Mouse (Mus musculus) heart, embryonic 11.5 days (tissue): ENCODE data around the gene Gm10837. TPM values are rescaled to one million over a fixed set of nuclear protein-coding genes. Genes with fewer than 3 reads are reported as not detected.

ENCODE experiments used
- ATAC-seq: fragments of 200-750 bp; cut with Nextera tagmentation; replicated peaks from 2 replicates; pipeline ENCODE4 v1.8.0; 2017; ENCODE audit warnings: moderate library complexity; ENCODE audit not compliant: insufficient number of reproducible peaks, low FRiP score, low TSS enrichment
- H3K27ac ChIP-seq: fragments of 300-500 bp; sonication (generic); 2 replicates; pipeline ENCODE4 v1.5.1; 2014; ENCODE audit warnings: mild to moderate bottlenecking, low read depth, low read length
- H3K27me3 ChIP-seq: fragments of 300-500 bp; sonication (generic); 2 replicates; pipeline ENCODE4 v1.6.1; 2014; ENCODE audit warnings: mild to moderate bottlenecking, low read length, mixed read lengths; ENCODE audit not compliant: control insufficient read depth, insufficient read depth
- H3K36me3 ChIP-seq: fragments of 300-500 bp; sonication (generic); 2 replicates; pipeline ENCODE4 v1.6.1; 2014; ENCODE audit warnings: mild to moderate bottlenecking, low read length, moderate library complexity, mixed read lengths; ENCODE audit not compliant: control insufficient read depth, insufficient read depth
- H3K4me1 ChIP-seq: fragments of 300-500 bp; sonication (generic); 2 replicates; pipeline ENCODE4 v1.6.1; 2014; ENCODE audit warnings: low read length; ENCODE audit not compliant: control insufficient read depth, insufficient read depth
- H3K4me2 ChIP-seq: fragments of 300-500 bp; sonication (generic); 2 replicates; pipeline ENCODE4 v1.6.1; 2014; ENCODE audit warnings: mild to moderate bottlenecking, moderate library complexity
- H3K4me3 ChIP-seq: fragments of 300-500 bp; sonication (generic); 2 replicates; pipeline ENCODE4 v1.5.1; 2014; ENCODE audit warnings: low read depth, low read length
- H3K9ac ChIP-seq: fragments of 300-500 bp; sonication (generic); 2 replicates; pipeline ENCODE4 v1.6.1; 2014; ENCODE audit warnings: mild to moderate bottlenecking, low read depth, low read length, moderate library complexity
- H3K9me3 ChIP-seq: fragments of 300-500 bp; sonication (generic); replicated peaks from 2 replicates; pipeline ENCODE4 v1.6.1; 2016; ENCODE audit warnings: low read length; ENCODE audit not compliant: control insufficient read depth
- WGBS: fragments of 180-500 bp; shearing (Covaris S2); extraction: QIAGEN DNeasy Blood & Tissue Kit; methylation state at CpG from one replicate; pipeline ENCODE4 v1.1.7; 2014; ENCODE audit not compliant: insufficient replicate concordance; 5-methylcytosine and 5-hydroxymethylcytosine counted together
- polyA plus RNA-seq: library from polyadenylated mRNA; unstranded; fragments of >200 nt; fragmentation: Nextera tagmentation; extraction: Ambion mirVana; gene quantifications from 2 replicates; pipeline ENCODE4 v1.2.1, GENCODE M21; 2014

The Gm10837 gene
- polyA plus RNA-seq, 1 experiment from 2014 or later: 0.10 TPM

DNA sequence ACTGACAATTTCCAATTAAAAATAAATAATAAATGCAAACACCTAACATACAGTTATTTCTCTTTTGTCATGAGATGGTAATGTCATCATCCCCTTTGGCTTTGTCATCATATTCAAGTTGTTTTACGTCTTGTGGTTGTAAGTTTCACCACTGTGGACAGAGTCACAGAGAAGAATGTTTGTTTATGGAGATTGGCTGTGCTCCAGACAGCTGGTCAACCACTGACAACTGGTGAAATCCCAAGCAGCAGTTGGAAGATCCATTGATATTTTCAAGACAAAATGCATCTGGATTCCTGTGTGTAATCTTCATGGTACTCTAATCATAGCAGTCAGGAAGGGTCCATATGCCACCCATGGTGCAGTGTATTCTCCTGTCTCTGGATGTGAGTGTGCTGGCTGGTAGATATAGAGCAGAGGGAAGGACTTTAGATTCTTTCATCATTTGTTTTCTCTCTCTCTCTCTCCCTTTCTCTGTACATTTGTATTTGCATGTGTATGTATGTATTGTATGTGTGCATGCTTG is 23.2 kb downstream of the Gm10837 start:
- ATAC-seq: no peak
- 57% methylated on average over 1 of the region's 1 CpGs for WGBS
- H3K4me3 ChIP-seq: no peak overlapping the region

DNA sequence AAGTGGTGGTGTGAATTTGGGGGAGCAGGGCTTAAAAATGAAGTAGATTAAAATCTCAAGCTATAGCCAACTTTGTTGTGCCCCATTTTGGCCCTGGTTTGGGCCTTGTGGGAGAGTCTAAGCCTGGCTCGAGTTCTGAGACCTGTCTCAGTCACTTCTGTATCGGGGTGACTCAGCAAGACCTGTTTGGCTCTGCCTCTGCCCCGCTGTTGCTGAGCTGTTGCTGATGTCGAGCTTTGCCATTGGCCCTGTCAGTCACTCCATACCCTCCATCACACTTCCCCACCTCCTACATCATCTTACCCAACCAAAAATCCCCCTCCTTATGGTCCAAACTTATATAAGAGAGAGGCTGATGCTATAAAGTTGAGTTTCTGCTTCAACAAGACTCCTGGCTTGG is 38.1 kb downstream of the Gm10837 start:
- WGBS: 74% methylated on average over 4 of the region's 4 CpGs
- no peak for ATAC-seq

More for the DNA sequence above, 23.2 kb downstream of the Gm10837 start:
- Histone ChIP-seq H3K27me3 (no peaks in the 10 kb centered on the region), H3K36me3 (no peaks in the 10 kb centered on the region), H3K9me3 (no peaks in the 10 kb centered on the region), H3K4me2 (no peak overlapping the region), H3K9ac (no peak overlapping the region), H3K4me1 (no peaks in the 10 kb centered on the region), H3K27ac (no peak overlapping the region)

DNA sequence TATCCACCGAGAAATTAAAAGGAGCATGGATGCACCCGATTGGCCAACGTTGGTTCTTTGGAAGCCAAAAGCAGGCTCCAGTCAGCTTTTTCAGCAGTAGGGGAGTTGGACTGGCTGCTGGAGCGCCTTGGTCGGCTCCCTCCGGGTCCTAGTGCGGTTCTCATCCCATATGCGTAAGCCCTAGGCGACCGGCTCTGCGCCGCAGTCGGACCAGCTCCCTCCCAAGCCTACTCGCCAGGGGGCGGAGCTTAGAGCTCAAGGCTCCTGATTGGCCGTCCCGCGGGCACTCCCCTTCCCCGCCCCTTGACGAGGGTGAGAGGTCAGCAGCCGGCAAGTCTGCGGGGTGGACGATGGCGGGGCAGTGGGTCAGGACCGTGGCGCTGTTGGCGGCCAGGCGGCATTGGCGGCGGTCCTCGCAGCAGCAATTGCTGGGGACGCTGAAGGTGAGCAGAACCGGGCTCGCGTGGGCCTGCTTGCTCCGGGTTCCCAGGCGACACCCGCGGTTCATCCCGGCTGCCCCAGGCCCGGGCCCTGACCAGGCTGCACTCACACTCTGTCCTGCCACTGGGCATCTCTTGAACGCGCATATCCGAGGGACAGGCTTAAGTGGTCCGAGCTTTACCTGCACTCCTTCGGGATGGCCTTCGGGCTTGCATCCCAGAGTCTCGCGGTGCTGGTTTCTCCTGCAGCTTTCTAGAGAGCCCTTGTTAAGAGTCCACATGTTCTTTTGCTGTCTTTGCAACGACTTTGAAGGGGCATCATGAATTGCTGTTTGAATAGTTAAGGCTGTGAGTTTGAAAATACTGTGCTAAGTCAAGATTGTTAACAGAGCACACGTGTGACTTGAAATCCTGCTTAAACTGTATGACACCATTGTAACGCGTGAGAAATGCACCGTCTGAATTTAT is 43.9 kb downstream of the Gm10837 start, which contains the start of gene Pcca:
Gene Pcca, plus strand, starts transcription at position 308 of the 908 bp plus-strand sequence.
- Histone ChIP-seq H3K4me3 (peak within 1 kb of the TSS; percentile 73), H3K4me1 (peaks cover 9% of the 10 kb centered on the region; the same call in 1 of the 2 replicates), H3K27me3 (no peaks in the 10 kb centered on the region), H3K9me3 (no peaks in the 10 kb centered on the region), H3K4me2 (peak within 1 kb of the TSS; percentile 81), H3K9ac (peak within 1 kb of the TSS; percentile 81), H3K27ac (peak within 1 kb of the TSS; percentile 46; the same call in 1 of the 2 replicates), H3K36me3 (no peaks in the 10 kb centered on the region)
- WGBS: 2% methylated on average over 49 of the region's 54 CpGs
- ATAC-seq: peak; percentile 99

More for the DNA sequence above, 38.1 kb downstream of the Gm10837 start:
- H3K27ac ChIP-seq: no peak overlapping the region
- no peak overlapping the region for H3K9ac ChIP-seq
- no peaks in the 10 kb centered on the region for H3K36me3 ChIP-seq
- no peaks in the 10 kb centered on the region for H3K27me3 ChIP-seq
- H3K4me2 ChIP-seq: no peak overlapping the region
- no peak overlapping the region for H3K4me3 ChIP-seq
- no peaks in the 10 kb centered on the region for H3K9me3 ChIP-seq
- 0 out of 2 replicates have a peak, but pooled peaks cover under 1% of the 10 kb centered on the region for H3K4me1 ChIP-seq

DNA sequence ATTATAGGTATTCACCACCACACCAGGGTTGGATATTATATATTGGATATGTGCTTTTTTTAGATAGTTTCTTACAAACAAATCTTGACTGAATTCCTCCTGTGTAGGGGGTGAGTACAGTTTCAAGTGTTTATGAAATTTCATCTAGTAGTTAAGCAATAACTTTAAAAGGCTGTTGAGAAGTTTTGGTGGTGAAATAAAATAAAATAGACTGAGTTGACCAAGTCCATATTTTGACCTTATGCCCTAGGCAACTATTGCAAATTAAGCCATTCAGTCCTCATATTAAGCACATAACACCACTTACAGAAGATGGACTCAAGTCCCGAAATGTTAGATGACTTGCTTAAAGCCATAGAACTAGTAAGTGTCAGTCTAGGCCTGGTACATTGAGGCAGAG is 45.6 kb downstream of the Gm10837 start:
- Histone ChIP-seq H3K9ac (no peak overlapping the region), H3K9me3 (no peaks in the 10 kb centered on the region), H3K27ac (no peak overlapping the region), H3K4me2 (no peak overlapping the region), H3K4me1 (peaks cover 9% of the 10 kb centered on the region; the same call in 1 of the 2 replicates), H3K27me3 (no peaks in the 10 kb centered on the region), H3K4me3 (no peak overlapping the region), H3K36me3 (no peaks in the 10 kb centered on the region)
- ATAC-seq: no peak
- 76% methylated on average over 1 of the region's 1 CpGs for WGBS

Other genes with a start within 250 kb of the Gm10837 start
- not detected in 2 replicates for gene Gm5089, start 39.5 kb upstream of the Gm10837 start, polyA plus RNA-seq
- 0.16 TPM in 1 of 2 replicates, not detected in the other for gene Zic5, start 24.9 kb upstream of the Gm10837 start, polyA plus RNA-seq
- 0.07 TPM in 1 of 2 replicates, not detected in the other for gene Zic2, start 15.2 kb upstream of the Gm10837 start, polyA plus RNA-seq
- gene Pcca, start 43.7 kb downstream of the Gm10837 start, polyA plus RNA-seq: 24.9 and 27.5 TPM in 2 replicates